Mouse (Mus musculus): ENCODE data around the gene Ank. TPM values are rescaled to one million over a fixed set of nuclear protein-coding genes. Genes with fewer than 3 reads are reported as not detected.

Ank gene
- polyA plus RNA-seq, 1 experiment from 2014 or later, result 16.7 TPM

GRCm38 (mm10) chr15:27630601-27631383 is 164.3 kb downstream of the Ank start, which contains the start of gene Otulin:
TSS of gene Otulin (minus strand) at chr15:27630693.
- WGBS, result 6% methylated on average over 56 of the region's 56 CpGs
- Histone ChIP-seq H3K27ac (replicated peaks) (peak within 1 kb of the TSS; percentile 73), H3K36me3 (no peaks in the 10 kb centered on the region), H3K4me3 (replicated peaks) (peak within 1 kb of the TSS; percentile 95), H3K9ac (replicated peaks) (peak within 1 kb of the TSS; percentile 66), H3K27me3 (replicated peaks) (no peaks in the 10 kb centered on the region), H3K4me1 (peaks cover 29% of the 10 kb centered on the region), H3K4me2 (peak within 1 kb of the TSS; percentile 89), H3K9me3 (replicated peaks) (no peaks in the 10 kb centered on the region)
- peak; percentile 97 for ATAC-seq (ENCODE audit: low FRiP score)

- Histone ChIP-seq H3K4me2 (no peak overlapping the region), H3K27me3 (replicated peaks) (no peaks in the 10 kb centered on the region), H3K36me3 (no peaks in the 10 kb centered on the region), H3K4me1 (peaks cover 15% of the 10 kb centered on the region), H3K4me3 (replicated peaks) (no peak overlapping the region), H3K27ac (replicated peaks) (no peak overlapping the region), H3K9ac (replicated peaks) (no peak overlapping the region), H3K9me3 (replicated peaks) (no peaks in the 10 kb centered on the region)
- no peak for ATAC-seq (ENCODE audit: low FRiP score)
- WGBS, result 81% methylated on average over 8 of the region's 8 CpGs
These were observed 167.7 kb downstream of the Ank start for GRCm38 (mm10) chr15:27633941-27634900.

GRCm38 (mm10) chr15:27641171-27641570 is 174.7 kb downstream of the Ank start:
- no peak overlapping the region for H3K4me3 ChIP-seq (replicated peaks)
- no peaks in the 10 kb centered on the region for H3K9me3 ChIP-seq (replicated peaks)
- no peak overlapping the region for H3K4me2 ChIP-seq
- 84% methylated on average over 12 of the region's 12 CpGs for WGBS
- no peak for ATAC-seq (ENCODE audit: low FRiP score)
- H3K27ac ChIP-seq (replicated peaks), result no peak overlapping the region
- no peaks in the 10 kb centered on the region for H3K36me3 ChIP-seq
- no peaks in the 10 kb centered on the region for H3K27me3 ChIP-seq (replicated peaks)
- no peak overlapping the region for H3K9ac ChIP-seq (replicated peaks)
- H3K4me1 ChIP-seq, result no peaks in the 10 kb centered on the region

GRCm38 (mm10) chr15:27642895-27643294 is 176.4 kb downstream of the Ank start:
- no peak for ATAC-seq (ENCODE audit: low FRiP score)
- Histone ChIP-seq H3K27me3 (replicated peaks) (no peaks in the 10 kb centered on the region), H3K27ac (replicated peaks) (no peak overlapping the region), H3K9ac (replicated peaks) (no peak overlapping the region), H3K36me3 (no peaks in the 10 kb centered on the region), H3K4me2 (no peak overlapping the region), H3K9me3 (replicated peaks) (no peaks in the 10 kb centered on the region), H3K4me3 (replicated peaks) (no peak overlapping the region), H3K4me1 (no peaks in the 10 kb centered on the region)
- WGBS, result 88% methylated on average over 3 of the region's 3 CpGs

Small RNA genes lying within 50 kb of the gene (microRNA-seq; reads per million reads assigned to microRNA genes)
- not detected for gene Mir7117

Other genes with a start within 250 kb of the Ank start
- gene Otulin, start 164.0 kb downstream of the Ank start, polyA plus RNA-seq (2015; fragmentation: Nextera tagmentation; extraction: Ambion mirVana), result 20.5 and 26.7 TPM in 2 replicates
- gene Otulinl, start 214.9 kb downstream of the Ank start, polyA plus RNA-seq (2015; fragmentation: Nextera tagmentation; extraction: Ambion mirVana), result 16.2 and 18.9 TPM in 2 replicates

Data from neural tube, embryonic 15.5 days (tissue).